Mouse (Mus musculus) hindbrain, embryonic 11.5 days (tissue): ENCODE data around the gene Abca7. TPM values are rescaled to one million over a fixed set of nuclear protein-coding genes. Genes with fewer than 3 reads are reported as not detected.

Experiments used
- ATAC-seq: fragments of 200-750 bp; cut with Nextera tagmentation; 2 replicates; pipeline ENCODE4 v1.8.0; 2017; ENCODE audit warnings: mild to moderate bottlenecking, moderate TSS enrichment, moderate library complexity; ENCODE audit not compliant: low FRiP score
- DNase-seq: peaks from one replicate; pipeline ENCODE4 v3.0.0-alpha.2; 2015; ENCODE audit warnings: low spot score
- H3K27ac ChIP-seq: fragments of 300-500 bp; sonication (generic); 2 replicates; pipeline ENCODE4 v1.5.1; 2014; ENCODE audit warnings: mild to moderate bottlenecking, low read depth, low read length
- H3K27me3 ChIP-seq: fragments of 300-500 bp; sonication (generic); 2 replicates; pipeline ENCODE4 v1.6.1; 2014; ENCODE audit warnings: mild to moderate bottlenecking, low read length, moderate library complexity, mixed read lengths; ENCODE audit not compliant: control insufficient read depth, insufficient read depth
- H3K36me3 ChIP-seq: fragments of 300-500 bp; sonication (generic); 2 replicates; pipeline ENCODE4 v1.6.1; 2014; ENCODE audit warnings: mild to moderate bottlenecking, low read length, moderate library complexity, mixed read lengths; ENCODE audit not compliant: control insufficient read depth, insufficient read depth
- H3K4me1 ChIP-seq: fragments of 300-500 bp; sonication (generic); replicated peaks from 2 replicates; pipeline ENCODE4 v1.6.1; 2014; ENCODE audit warnings: low read length, mixed read lengths; ENCODE audit not compliant: control insufficient read depth, insufficient read depth
- H3K4me2 ChIP-seq: fragments of 300-500 bp; sonication (generic); replicated peaks from 2 replicates; pipeline ENCODE4 v1.6.1; 2014; ENCODE audit warnings: mild to moderate bottlenecking, low read depth, low read length
- H3K4me3 ChIP-seq: fragments of 300-500 bp; sonication (generic); 2 replicates; pipeline ENCODE4 v1.5.1; 2014; ENCODE audit warnings: low read depth, low read length
- H3K9ac ChIP-seq: fragments of 300-500 bp; sonication (generic); 2 replicates; pipeline ENCODE4 v1.6.1; 2014; ENCODE audit warnings: low read depth, low read length
- H3K9me3 ChIP-seq: fragments of 300-500 bp; sonication (generic); 2 replicates; pipeline ENCODE4 v1.6.1; 2016; ENCODE audit warnings: low read length; ENCODE audit not compliant: control insufficient read depth
- WGBS: fragments of 180-500 bp; shearing (Covaris S2); extraction: QIAGEN DNeasy Blood & Tissue Kit; methylation state at CpG from one replicate; pipeline ENCODE4 v1.1.7; 2014; 5-methylcytosine and 5-hydroxymethylcytosine counted together
- polyA plus RNA-seq: library from polyadenylated mRNA; unstranded; fragments of >200 nt; fragmentation: Nextera tagmentation; extraction: Ambion mirVana; gene quantifications from 2 replicates; pipeline ENCODE4 v1.2.1, GENCODE M21; 2014

Abca7 gene
- polyA plus RNA-seq, 1 experiment from 2014 or later = 2.6 TPM

- 4% methylated on average over 11 of the region's 11 CpGs for WGBS
- H3K4me3 ChIP-seq = no peak overlapping the region
- H3K36me3 ChIP-seq = no peaks in the 10 kb centered on the region
- peaks cover 38% of the 10 kb centered on the region for H3K27me3 ChIP-seq
- DNase-seq (peak; percentile 90), ATAC-seq (no peak)
- H3K9me3 ChIP-seq = no peaks in the 10 kb centered on the region
- H3K27ac ChIP-seq = 0 out of 2 replicates have a peak overlapping the region, but pooled peaks have one; percentile 7
- peaks cover 10% of the 10 kb centered on the region for H3K4me1 ChIP-seq
- no peak overlapping the region for H3K9ac ChIP-seq
- no peak overlapping the region for H3K4me2 ChIP-seq
These were observed 9.3 kb upstream of the Abca7 start for GRCm38 (mm10) chr10:79986963-79987362.

- H3K4me1 ChIP-seq = peaks cover 10% of the 10 kb centered on the region
These were observed 8.4 kb upstream of the Abca7 start for GRCm38 (mm10) chr10:79987771-79988505.

GRCm38 (mm10) chr10:79988506-79989271 lies 7.6 kb upstream of the Abca7 start, which contains the start of gene Cnn2:
TSS of gene Cnn2 (plus strand) at chr10:79988584.
- peak within 1 kb of the TSS; percentile 38 for H3K4me2 ChIP-seq
- H3K27me3 ChIP-seq = peaks cover 38% of the 10 kb centered on the region
- no peaks in the 10 kb centered on the region for H3K9me3 ChIP-seq
- H3K4me1 ChIP-seq = peaks cover 4% of the 10 kb centered on the region; the same call in 1 of the 2 replicates
- ATAC-seq (no peak), DNase-seq (peak; percentile 55)
- under 1% methylated on average over 59 of the region's 59 CpGs for WGBS
- peak within 1 kb of the TSS; percentile 31; the same call in 1 of the 2 replicates for H3K27ac ChIP-seq
- peak within 1 kb of the TSS; percentile 17; the same call in 1 of the 2 replicates for H3K9ac ChIP-seq
- no peaks in the 10 kb centered on the region for H3K36me3 ChIP-seq
- peak within 1 kb of the TSS; percentile 40 for H3K4me3 ChIP-seq

More at GRCm38 (mm10) chr10:79987771-79988505, 8.4 kb upstream of the Abca7 start:
- H3K27ac ChIP-seq = 0 out of 2 replicates have a peak overlapping the region, but pooled peaks have one; percentile 31
- no peaks in the 10 kb centered on the region for H3K36me3 ChIP-seq
- H3K9ac ChIP-seq = peak overlapping the region; percentile 17; the same call in 1 of the 2 replicates
- H3K4me3 ChIP-seq = peak overlapping the region; percentile 40
- H3K4me2 ChIP-seq = peak overlapping the region; percentile 38
- no peaks in the 10 kb centered on the region for H3K9me3 ChIP-seq
- ATAC-seq (no peak), DNase-seq (no peak)
- 11% methylated on average over 27 of the region's 27 CpGs for WGBS
- peaks cover 38% of the 10 kb centered on the region for H3K27me3 ChIP-seq

- H3K9me3 ChIP-seq = no peaks in the 10 kb centered on the region
- DNase-seq (peak; percentile 17), ATAC-seq (no peak)
- H3K27me3 ChIP-seq = peaks cover 38% of the 10 kb centered on the region
- WGBS = 28% methylated on average over 8 of the region's 8 CpGs
- no peak overlapping the region for H3K9ac ChIP-seq
- H3K4me2 ChIP-seq = peak overlapping the region; percentile 38
- peaks cover 4% of the 10 kb centered on the region; the same call in 1 of the 2 replicates for H3K4me1 ChIP-seq
- no peaks in the 10 kb centered on the region for H3K36me3 ChIP-seq
- peak overlapping the region; percentile 40 for H3K4me3 ChIP-seq
- no peak overlapping the region for H3K27ac ChIP-seq
These were observed 7.0 kb upstream of the Abca7 start for GRCm38 (mm10) chr10:79989272-79989786.

- Histone ChIP-seq H3K9ac (no peak overlapping the region), H3K27me3 (peaks cover 38% of the 10 kb centered on the region), H3K4me1 (peaks cover 4% of the 10 kb centered on the region; the same call in 1 of the 2 replicates), H3K36me3 (no peaks in the 10 kb centered on the region), H3K9me3 (no peaks in the 10 kb centered on the region), H3K4me2 (peak overlapping the region; percentile 38), H3K4me3 (peak overlapping the region; percentile 40), H3K27ac (no peak overlapping the region)
- no peak for ATAC-seq
- WGBS = 13% methylated on average over 15 of the region's 15 CpGs
- peak; percentile 28 for DNase-seq
These were observed 6.4 kb upstream of the Abca7 start for GRCm38 (mm10) chr10:79989870-79990269.

GRCm38 (mm10) chr10:79991099-79991498 lies 5.2 kb upstream of the Abca7 start:
- H3K9me3 ChIP-seq = no peaks in the 10 kb centered on the region
- no peak overlapping the region for H3K4me2 ChIP-seq
- H3K27ac ChIP-seq = no peak overlapping the region
- H3K36me3 ChIP-seq = no peaks in the 10 kb centered on the region
- H3K9ac ChIP-seq = no peak overlapping the region
- peaks cover 4% of the 10 kb centered on the region; the same call in 1 of the 2 replicates for H3K4me1 ChIP-seq
- 62% methylated on average over 12 of the region's 12 CpGs for WGBS
- no peak for DNase-seq
- ATAC-seq = no peak
- peaks cover 38% of the 10 kb centered on the region for H3K27me3 ChIP-seq
- H3K4me3 ChIP-seq = no peak overlapping the region

- 85% methylated on average over 6 of the region's 6 CpGs for WGBS
- ATAC-seq (no peak), DNase-seq (no peak)
- Histone ChIP-seq H3K4me3 (no peak overlapping the region), H3K9ac (no peak overlapping the region), H3K27me3 (peaks cover 36% of the 10 kb centered on the region), H3K27ac (no peak overlapping the region), H3K4me2 (no peak overlapping the region), H3K36me3 (no peaks in the 10 kb centered on the region), H3K9me3 (no peaks in the 10 kb centered on the region), H3K4me1 (peaks cover 4% of the 10 kb centered on the region; the same call in 1 of the 2 replicates)
These were observed 4.7 kb upstream of the Abca7 start for GRCm38 (mm10) chr10:79991548-79991947.

GRCm38 (mm10) chr10:79994397-79995115 lies 1.7 kb upstream of the Abca7 start:
- peaks cover 9% of the 10 kb centered on the region for H3K27me3 ChIP-seq
- H3K36me3 ChIP-seq = no peaks in the 10 kb centered on the region
- no peak overlapping the region for H3K9ac ChIP-seq
- H3K27ac ChIP-seq = no peak overlapping the region
- H3K4me2 ChIP-seq = no peak overlapping the region
- H3K4me1 ChIP-seq = peaks cover 2% of the 10 kb centered on the region
- 95% methylated on average over 16 of the region's 16 CpGs for WGBS
- no peaks in the 10 kb centered on the region for H3K9me3 ChIP-seq
- H3K4me3 ChIP-seq = no peak overlapping the region
- DNase-seq (no peak), ATAC-seq (no peak)
